Mouse (Mus musculus) ovary, adult 2 months (tissue): Measurements from ENCODE around the gene Cacna1s. TPM values are rescaled to one million over a fixed set of nuclear protein-coding genes. Genes with fewer than 3 reads are reported as not detected.

Experiments used
- polyA plus RNA-seq: library from polyadenylated mRNA; depleted of rRNA; stranded (reverse); fragments of >200 nt; gene quantifications from 2 replicates; pipeline ENCODE4 v1.2.3, GENCODE M21; 2012; rRNA removed

Cacna1s gene
- polyA plus RNA-seq = 4.4 and 4.6 TPM in 2 replicates

DNA sequence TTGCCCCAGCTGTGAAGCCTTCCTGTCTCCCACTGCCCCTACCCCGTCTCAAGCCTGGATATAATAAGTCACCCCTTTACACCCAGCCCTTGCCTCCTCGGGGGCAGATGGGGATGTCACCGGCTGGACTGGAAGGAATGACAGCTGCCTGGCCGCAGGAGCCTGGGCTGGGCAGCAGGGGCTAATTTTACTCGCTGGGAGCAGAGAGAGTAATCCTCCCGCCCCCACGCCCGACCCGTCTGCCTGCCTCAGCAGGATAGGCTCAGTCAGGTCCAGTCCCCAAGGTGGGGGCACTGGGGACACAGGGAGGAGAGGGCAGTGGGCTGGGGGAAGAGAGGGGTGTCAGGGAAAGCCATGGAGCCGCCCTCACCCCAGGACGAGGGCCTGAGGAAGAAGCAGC is at the start of gene Cacna1s:
Cacna1s (plus strand) TSS at position 204 of the 400 bp plus-strand sequence.

DNA sequence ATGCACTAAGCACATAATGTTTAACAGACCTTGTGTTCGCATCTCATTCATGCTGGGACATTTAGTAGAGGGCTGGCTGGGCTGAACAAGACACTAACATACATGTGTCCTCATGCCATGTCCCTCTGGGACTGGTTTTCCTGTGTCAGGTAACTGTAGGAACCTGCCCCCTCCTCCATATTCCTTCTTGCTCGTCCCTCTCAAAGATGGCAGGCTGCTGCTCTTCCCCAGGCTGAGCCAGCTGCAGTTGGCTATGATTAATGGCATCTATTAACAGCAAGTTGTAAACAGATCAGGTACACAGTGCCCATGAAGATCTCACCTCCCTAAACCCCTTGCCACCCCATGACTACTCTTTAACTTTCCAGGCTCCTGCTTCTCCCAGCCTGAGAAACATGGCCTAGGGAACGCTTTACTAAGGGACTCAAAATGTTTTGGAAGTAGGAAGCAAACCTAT is 46.2 kb upstream of the Cacna1s start, which contains the start of gene Igfn1:
Igfn1 (minus strand) TSS at position 51 of the 457 bp plus-strand sequence.

DNA sequence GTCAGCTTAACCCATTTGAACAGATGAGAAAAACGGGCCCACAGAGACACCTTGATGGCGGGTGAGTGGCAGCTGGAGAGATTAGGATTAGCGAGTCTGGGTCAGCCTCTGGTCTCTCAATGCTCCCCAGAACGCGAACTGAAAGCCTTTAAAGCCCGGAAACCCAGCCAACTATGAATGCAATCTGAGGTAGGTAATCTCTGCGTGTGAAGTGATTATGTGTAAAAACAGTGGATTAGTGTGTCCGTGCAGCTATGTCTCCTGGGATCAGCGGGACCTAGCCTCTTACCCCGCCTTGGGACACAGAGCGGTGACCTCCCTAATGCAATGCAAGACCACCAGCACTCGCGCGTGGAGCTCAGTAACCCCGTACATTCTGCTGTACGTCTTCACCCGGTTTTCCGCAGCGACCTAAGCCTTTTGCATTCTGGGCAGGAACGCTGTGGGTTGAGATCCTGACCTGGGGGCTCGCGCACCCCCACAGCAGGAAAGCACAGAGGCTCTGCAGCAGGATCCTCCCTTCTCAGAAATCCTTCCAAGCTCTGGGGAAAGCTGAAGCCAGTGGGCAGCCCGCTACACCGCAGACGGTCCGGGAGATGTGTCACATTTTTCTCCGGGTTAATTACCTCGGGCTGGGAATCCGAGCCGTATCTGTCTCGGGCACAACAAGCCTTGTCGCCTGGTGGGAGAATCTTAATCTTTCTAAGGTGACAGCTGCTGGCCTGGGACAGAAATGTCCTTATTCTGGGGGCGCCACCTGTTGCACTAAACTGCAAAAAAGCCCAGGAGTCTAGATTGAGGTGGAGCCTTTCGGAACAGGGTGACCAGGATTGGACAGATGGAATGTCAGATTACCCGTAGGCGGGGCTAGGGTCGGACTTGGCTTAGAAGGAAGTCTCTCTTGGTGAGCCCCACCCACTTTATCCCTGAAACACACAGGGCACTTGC is 45.1 kb upstream of the Cacna1s start, which contains the start of gene Tmem9:
Tmem9 (plus strand) TSS at position 940 of the 948 bp plus-strand sequence.

DNA sequence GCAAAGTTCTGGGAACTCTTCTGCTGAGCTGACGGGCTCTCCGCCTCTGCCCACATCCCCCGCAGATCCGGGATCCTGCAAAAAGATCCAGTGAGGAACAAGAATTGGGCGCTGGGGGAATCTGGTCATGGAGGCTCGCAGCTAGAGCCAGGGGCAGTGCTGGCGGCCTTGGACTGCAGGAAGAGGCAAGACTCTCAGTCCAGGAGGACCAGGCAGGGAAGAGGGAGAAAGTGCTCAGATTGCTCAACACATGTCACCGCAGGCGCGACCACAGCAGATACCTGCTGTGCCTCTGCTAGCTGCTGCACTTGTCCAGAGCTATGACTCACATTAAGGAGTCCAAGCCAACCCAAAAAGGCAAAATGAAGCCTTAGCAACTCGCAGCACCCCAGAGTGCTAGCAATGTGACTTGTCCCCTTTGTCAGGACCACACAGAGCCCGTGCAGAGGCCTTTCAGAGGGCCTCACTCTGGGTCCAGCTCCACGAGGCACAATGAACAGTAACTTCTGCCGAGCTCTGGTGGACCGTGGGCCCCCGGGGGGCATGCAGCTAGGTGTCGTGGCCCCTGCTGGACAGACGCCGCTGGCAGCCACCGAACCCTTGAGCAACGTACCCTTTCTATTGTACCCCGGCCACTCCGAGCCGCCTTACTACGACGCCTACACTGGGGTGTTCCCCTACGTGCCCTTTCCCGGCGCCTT is 2.1 kb upstream of the Cacna1s start, which contains the start of gene Ascl5:
Ascl5 (plus strand) TSS at position 493 of the 701 bp plus-strand sequence.

DNA sequence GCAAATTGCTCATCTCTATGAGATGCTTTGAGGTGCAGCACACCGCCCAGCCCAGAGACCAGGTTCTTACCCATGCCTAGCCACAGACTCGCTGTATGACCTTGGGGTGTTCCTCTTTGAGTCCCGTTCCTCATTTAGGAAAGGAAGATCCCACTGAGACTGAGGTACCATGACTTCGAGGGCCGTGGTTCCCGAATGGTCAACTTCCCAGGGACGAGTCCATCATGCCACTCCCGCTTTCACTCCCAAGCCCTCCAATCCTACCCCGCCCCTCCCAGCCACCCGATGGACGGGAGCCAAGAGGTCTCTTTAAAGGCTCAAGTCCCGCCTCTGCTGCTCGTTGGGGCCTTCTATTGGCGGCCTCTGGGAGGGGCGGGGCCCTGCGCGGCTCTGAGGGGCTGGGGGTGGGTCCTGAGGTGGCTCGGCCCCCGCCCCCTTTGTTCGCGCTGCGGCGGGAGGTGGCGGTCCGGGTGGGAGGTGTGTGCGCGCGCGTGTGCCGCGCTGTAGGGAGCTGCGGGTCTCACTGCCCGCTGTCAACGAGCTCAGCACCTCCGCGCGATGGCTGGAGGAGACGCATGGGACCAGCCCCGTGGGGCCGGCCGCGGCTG is 78.5 kb downstream of the Cacna1s start, which contains the start of gene Kif21b:
Kif21b (plus strand) TSS at position 439 of the 608 bp plus-strand sequence.

Other genes starting within 250 kb of the Cacna1s start
- gene Lad1, start 234.2 kb upstream of the Cacna1s start, polyA plus RNA-seq = 15.1 and 16.2 TPM in 2 replicates
- gene Tnnt2, start 216.4 kb upstream of the Cacna1s start, polyA plus RNA-seq = 2.2 and 3.9 TPM in 2 replicates
- gene Pkp1, start 133.5 kb upstream of the Cacna1s start, polyA plus RNA-seq = 1.6 and 1.7 TPM in 2 replicates
- gene Igfn1, start 46.4 kb upstream of the Cacna1s start, polyA plus RNA-seq = 0.07 and 0.39 TPM in 2 replicates
- gene Tmem9, start 44.6 kb upstream of the Cacna1s start, polyA plus RNA-seq = 158 and 172 TPM in 2 replicates
- not detected in 2 replicates for gene Ascl5, start 1.9 kb upstream of the Cacna1s start, polyA plus RNA-seq
- 5.1 TPM in 2 replicates for gene Kif21b, start 78.6 kb downstream of the Cacna1s start, polyA plus RNA-seq
- gene Mroh3, start 160.1 kb downstream of the Cacna1s start, polyA plus RNA-seq = 0.13 and 0.20 TPM in 2 replicates
- gene Inava, start 181.5 kb downstream of the Cacna1s start, polyA plus RNA-seq = 9.8 and 11.4 TPM in 2 replicates
- 0.15 and 0.25 TPM in 2 replicates for gene Gpr25, start 208.1 kb downstream of the Cacna1s start, polyA plus RNA-seq